Mouse (Mus musculus): ENCODE data around the gene Hist1h2ab.

The Hist1h2ab gene

DNA sequence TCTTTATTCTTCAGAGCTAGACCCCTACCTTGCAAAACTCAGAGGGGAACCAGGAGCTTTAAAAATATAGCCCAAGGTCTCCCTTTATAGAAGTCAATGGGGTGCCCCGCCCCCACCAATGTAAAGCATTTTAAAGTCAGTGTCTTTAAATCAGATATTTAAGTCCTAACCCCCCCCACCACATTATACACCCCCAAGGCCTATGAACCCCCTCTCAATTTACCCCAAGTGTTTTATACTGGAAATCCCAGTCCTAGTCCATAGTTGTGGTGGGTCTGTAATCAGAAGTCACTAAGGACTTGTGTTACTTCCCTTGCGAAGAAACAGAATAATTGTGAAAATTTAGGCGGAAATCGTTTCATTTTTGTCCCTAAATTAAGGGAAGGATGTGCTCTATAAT lies 12.9 kb upstream of the Hist1h2ab start:
- DNase-seq (ENCODE audit: low read depth): peak; percentile 77

- peak; percentile 98 for DNase-seq (ENCODE audit: low read depth)
Measured at GRCm38 (mm10) chr13:23738677-23739068, 12.3 kb upstream of the Hist1h2ab start, which contains the start of gene Hist1h1c. Hist1h1c (plus strand) TSS chr13:23738808.

- peak; percentile 99 for DNase-seq (ENCODE audit: low read depth)
Measured at GRCm38 (mm10) chr13:23739069-23739921, 11.6 kb upstream of the Hist1h2ab start.

DNA sequence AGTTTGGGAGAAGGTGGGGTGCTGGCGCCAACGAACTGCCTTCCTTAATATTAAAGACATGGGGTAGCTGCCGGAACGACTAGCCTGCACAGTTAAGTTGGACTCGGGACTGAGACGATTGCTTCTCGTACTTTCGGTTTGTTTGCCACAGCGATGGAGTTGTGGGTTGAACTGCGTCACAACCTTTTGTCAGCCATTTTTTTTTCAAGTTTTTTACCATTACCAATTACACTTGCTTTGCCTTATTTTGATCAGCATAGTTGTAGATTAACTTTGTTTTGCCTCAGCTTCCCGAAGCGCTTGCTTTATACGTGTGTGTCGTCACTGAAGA lies 11.0 kb upstream of the Hist1h2ab start:
- no peak for DNase-seq (ENCODE audit: low read depth)

DNA sequence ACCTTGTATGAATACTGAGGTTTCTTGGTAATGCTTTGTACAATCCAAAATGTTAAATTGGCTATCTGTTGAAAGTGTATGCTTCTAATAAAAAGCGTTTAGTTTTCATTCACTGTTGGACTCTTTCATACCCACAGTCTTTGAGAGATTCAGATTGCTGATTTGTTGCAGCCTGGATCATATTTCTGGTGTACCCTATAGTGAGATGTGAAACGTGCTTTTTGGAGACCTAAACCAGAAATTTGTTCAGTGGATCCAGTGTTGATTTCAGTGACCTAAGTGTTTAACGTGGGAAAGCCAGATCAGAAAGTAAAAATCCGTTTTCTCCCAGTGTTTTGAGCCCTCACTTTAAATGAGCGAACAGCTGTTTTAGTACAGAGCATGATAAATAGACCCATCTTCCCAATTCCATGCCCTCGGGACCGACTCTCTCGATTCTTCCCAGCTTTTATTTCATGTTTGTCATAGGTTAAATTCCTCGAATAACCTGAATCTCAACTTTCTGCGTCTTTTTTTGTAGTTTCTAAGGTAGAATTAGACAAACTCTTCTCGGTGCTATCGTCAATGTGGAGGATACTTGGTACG lies 10.6 kb upstream of the Hist1h2ab start:
- no peak for DNase-seq (ENCODE audit: low read depth)

GRCm38 (mm10) chr13:23740910-23741309 lies 10.0 kb upstream of the Hist1h2ab start:
- DNase-seq (ENCODE audit: low read depth): peak; percentile 71

DNA sequence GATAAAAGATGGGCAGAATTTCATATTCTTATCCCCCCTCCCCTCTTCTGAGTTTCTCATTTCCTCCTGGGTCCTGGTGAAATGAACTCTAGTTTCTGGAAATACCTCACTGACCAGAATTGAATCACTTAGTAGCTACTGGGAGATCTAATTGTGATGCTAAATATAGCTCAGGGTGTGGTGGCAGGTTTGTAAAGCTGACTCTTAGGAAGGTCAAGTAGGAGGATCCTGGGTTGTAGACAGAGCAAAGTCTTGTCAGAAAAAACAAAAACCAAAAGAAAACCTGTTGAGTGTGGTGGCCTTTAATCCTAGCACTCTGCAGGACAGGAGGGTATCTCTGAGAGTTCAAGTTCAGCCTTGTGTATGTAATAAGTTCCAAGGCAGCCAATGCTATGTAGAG lies 8.9 kb upstream of the Hist1h2ab start:
- peak; percentile 57 for DNase-seq (ENCODE audit: low read depth)

GRCm38 (mm10) chr13:23743215-23743614 lies 7.7 kb upstream of the Hist1h2ab start:
- DNase-seq (ENCODE audit: low read depth): peak; percentile 32

- peak; percentile 69 for DNase-seq (ENCODE audit: low read depth)
Measured at GRCm38 (mm10) chr13:23743963-23744362, 7.0 kb upstream of the Hist1h2ab start.

- DNase-seq (ENCODE audit: low read depth): peak; percentile 89
Measured at GRCm38 (mm10) chr13:23744421-23745380, 6.2 kb upstream of the Hist1h2ab start.

GRCm38 (mm10) chr13:23745381-23746161 lies 5.4 kb upstream of the Hist1h2ab start, which contains the start of gene Hist1h3c:
Hist1h3c (minus strand) TSS chr13:23745602.
- peak; percentile 99 for DNase-seq (ENCODE audit: low read depth)

DNA sequence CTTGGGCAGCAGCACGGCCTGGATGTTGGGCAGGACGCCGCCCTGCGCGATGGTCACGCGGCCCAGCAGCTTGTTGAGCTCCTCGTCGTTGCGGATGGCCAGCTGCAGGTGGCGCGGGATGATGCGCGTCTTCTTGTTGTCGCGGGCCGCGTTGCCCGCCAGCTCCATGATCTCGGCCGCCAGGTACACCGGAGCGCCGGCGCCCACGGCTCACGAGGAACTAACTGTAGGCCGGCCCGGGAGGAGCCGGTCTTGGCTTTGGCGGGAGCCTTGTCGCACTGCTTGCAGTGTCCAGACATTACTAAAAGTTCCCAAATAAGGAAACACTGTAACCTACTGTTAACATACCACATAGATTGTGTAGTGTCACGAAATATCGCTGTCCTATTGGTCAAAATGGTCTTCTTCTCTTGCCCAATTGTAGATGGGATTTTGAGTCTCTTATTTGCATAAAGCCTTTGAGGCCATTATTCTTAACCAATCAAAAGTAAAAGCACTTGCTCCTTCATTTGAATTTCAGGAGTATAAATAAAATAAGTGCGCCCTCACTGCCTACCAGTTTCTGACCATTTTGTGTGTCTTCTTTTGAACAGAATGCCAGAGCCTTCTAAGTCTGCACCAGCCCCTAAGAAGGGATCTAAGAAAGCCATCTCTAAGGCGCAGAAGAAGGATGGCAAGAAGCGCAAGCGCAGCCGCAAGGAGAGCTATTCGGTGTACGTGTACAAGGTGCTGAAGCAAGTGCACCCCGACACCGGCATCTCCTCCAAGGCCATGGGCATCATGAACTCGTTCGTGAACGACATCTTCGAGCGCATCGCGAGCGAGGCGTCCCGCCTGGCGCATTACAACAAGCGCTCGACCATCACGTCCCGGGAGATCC lies 4.5 kb upstream of the Hist1h2ab start, which contains the start of gene Hist1h2bb:
TSS of gene Hist1h2bb (plus strand) at position 534 of the 880 bp plus-strand sequence.
- DNase-seq (ENCODE audit: low read depth): peak; percentile 100

DNA sequence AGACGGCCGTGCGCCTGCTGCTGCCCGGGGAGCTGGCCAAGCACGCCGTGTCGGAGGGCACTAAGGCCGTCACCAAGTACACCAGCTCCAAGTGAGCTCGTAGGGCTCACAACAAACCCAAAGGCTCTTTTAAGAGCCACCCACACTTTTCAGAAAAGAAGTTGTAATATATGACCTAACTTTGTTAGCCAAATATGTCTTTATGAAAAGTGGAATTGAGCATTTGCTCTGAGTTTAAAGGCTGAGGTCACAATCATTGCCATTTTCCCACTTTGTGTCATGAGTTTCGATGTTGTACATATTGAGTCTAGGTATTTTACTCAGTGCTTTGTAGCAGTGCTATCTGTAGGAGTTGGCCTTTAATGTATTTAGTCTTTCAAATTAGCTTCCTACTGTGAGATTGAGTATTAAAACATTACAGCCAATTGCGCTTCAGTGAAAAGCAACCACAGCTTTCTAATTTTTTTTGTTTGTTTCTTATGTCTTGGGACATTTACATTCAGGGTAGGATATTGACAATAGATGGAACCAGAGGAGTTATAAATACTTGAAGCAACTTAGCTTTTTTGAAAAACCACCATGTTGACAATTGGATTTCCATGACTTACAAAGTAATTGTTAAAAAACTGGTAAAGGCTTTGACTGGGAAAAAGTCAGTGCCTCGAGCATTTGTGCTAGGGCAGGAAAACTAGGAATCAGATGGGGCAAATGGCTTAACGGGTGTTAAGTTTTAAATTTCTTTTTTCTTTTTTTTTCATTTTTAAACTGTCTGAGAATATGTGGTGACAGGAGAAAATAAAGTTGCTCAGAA lies 3.6 kb upstream of the Hist1h2ab start:
- peak; percentile 89 for DNase-seq (ENCODE audit: low read depth)

DNA sequence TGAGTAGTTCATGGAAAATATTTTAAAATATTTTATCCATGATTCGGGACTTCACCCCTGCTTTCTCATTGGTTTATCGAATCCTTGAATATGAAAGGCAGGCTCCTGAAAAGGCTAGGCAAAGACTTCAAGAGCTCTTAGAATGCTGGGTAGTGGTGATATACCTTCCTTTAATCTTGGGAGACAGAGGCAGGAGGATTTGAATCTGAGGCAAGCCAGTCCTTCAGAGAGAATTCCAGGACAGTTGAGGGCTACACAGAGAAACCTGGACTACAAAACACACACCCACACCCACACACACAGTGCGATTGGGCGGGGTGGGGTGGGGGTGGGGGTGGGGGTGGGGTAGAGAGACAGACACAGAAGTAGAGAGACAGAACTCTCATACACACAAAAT lies 3.0 kb upstream of the Hist1h2ab start:
- peak; percentile 67 for DNase-seq (ENCODE audit: low read depth)

GRCm38 (mm10) chr13:23749563-23750121 lies 1.3 kb upstream of the Hist1h2ab start:
- DNase-seq (ENCODE audit: low read depth): peak; percentile 44

DNA sequence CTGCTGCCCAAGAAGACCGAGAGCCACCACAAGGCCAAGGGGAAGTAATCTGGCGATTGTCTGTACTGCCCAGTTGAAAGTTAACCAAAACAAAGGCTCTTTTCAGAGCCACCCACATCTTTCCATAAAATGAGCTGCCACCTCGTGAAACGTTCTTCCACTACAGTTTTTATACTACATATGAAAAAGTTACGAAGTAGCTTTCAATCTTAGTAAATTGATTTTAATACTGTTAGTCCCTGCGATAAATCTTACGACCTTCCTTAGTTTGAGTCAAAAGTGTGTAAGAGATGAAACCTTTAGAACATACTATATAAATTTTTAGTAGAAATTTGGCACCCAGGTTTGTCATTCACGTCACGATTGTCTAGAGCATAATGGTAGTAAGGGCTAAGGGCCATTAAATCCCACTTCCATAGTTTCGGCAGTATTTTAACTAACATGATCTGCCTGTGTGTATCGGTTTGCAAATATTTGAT lies 591 bp downstream of the Hist1h2ab start:
- no peak for DNase-seq (ENCODE audit: low read depth)

DNA sequence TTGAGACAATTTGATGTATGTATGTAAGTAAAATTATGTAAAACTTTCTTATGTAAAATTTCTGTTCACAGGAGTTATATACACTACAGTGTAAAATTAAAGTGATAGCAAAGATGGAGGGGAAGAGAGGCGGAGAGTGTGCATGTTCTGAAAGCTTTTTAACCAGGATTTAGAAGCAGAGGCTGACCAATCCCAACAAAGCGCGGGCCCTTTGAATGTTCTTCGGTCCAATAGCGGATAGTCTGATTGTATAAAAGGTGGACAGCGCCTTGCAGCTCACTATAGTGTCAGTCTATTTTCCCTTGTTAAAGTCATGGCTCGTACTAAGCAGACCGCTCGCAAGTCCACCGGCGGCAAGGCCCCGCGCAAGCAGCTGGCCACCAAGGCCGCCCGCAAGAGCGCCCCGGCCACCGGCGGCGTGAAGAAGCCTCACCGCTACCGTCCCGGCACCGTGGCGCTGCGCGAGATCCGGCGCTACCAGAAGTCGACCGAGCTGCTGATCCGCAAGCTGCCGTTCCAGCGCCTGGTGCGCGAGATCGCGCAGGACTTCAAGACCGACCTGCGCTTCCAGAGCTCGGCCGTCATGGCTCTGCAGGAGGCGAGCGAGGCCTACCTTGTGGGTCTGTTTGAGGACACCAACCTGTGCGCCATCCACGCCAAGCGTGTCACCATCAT lies 1.3 kb downstream of the Hist1h2ab start, which contains the start of gene Hist1h3b:
TSS of gene Hist1h3b (plus strand) at position 201 of the 675 bp plus-strand sequence.
- DNase-seq (ENCODE audit: low read depth): peak; percentile 100

DNA sequence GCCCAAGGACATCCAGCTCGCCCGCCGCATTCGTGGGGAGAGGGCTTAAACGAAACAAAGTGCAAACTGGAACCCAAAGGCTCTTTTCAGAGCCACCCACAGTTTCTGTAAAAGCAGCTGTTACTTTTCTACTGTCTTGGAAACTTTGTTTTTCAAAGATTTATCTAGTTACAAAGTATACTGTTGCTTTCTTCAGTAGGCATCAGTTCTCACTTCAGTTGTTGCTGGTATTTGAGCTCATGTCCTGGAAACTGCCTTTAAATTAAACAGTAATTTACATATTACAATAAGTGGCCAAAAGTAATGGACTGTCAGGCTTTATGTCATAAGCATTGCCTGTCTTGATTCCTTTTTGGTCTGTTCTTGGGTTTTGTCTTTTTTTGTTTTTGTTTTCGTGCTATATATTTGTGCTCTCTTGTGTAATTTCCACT lies 1.8 kb downstream of the Hist1h2ab start:
- DNase-seq (ENCODE audit: low read depth): peak; percentile 79
